Mouse (Mus musculus) liver (tissue): ENCODE data around the gene Myo9b.
A peak's percentile ranks its signal among the peaks of the same experiment; 100 is the strongest.

Experiments
- DNase-seq: peaks from one replicate; pipeline ENCODE4 v3.0.0-alpha.2; 2020; ENCODE audit warnings: mixed read lengths

The Myo9b gene

DNA sequence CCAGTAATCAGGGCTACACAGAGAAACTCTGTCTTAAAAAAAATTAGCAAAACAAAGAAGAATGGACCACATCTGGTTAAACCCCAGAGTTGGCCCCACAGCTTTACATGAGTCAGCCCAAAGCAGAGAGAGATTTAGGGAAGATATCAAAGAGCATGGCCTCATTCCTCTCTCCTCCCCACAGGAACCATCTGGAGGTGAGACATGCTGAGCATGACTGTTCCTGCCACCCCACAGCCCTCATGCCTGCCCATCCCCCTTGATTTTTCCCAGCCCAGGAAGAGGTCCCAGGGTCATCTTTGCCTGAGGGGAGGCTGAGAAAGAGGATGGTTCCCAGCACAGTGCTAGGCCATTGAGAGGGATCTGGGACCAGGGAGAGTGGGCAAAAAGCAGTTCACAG, 95.9 kb downstream of the Myo9b start:
- DNase-seq, result no peak

DNA sequence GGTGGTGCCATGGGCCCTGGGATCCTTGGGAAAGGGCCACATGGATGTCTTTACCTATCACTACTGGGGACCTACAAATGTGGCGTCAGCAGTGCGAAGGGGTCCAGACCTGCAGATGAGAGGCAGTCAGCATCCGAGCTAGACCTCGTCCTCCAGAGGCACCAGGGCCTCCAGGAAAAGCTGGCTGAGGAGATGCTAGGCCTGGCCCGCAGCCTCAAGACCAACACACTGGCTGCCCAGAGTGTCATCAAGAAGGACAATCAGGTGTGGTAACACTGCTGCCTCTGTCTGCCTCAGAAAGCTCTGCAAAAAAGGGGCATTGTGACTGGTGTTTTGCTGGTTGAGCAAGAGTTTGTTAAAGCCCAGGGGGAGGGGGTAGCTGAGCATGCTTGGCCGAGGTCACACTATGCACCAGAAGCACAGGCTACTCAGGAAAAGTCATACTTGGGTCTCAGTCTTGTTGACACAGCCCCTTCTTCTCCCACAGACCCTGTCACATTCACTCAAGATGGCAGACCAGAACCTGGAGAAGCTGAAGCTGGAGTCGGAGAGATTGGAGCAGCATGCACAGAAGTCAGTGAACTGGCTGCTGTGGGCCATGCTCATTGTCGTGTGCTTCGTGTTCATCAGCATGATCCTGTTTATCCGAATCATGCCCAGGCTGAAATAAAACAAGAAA, 96.7 kb downstream of the Myo9b start:
- no peak for DNase-seq

DNA sequence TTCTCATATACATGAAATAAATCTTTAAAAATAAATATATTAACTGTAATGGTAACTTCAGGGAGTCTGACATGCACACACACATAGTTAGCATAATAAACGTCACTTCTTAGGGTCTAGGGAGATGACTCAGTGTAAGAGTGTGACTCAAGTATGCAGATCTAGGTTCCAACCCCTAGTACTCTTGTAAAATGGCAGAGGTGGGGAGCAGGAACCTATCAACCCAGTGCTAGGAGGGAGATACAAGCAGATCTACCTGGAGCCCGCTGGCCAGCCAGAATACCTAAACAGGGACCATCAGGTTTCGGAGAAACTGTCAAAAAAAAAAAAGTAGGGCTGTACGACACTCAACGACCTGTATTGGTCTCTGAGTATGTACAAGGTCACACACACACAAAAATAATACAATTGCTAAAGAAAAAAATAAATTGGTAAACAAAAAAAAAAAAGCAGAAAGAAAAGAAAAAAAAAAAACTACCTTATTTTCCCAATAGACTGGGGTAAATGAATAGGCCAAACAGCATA, 98.3 kb downstream of the Myo9b start:
- DNase-seq, result no peak

DNA sequence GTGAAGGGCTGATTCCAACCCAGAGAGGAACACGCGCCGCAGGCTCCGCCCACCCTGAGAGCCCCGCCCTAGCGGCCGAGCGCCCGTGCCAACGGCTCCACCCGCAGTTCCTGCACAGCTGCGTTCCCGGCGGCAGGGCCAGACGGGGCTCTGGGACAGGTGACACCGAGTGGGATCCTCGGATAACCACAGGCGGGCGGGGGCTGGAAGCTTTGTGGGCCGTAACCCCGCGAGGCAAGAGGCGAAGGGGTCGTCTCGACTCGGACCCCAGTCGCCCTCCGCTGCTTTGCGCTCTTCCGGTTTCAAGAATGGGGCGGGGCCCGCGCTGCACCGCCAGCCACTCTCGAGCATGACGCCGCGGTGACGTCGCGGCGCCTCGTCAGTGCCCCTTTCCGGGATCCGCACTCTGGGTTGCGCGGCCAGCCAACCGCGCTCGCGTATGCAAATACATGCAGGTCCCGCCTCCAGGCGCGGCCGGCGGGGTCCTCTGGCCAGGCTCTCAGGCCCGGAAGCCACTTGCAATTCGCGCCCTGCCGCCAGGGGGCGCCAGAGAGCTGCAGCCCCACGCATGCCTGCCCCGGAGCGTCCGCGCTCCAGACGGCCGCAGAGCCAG, 98.8 kb downstream of the Myo9b start, which contains the start of gene Ocel1:
TSS of gene Ocel1 (plus strand) at position 63 of the 613 bp plus-strand sequence.
- DNase-seq, result peak; percentile 99

DNA sequence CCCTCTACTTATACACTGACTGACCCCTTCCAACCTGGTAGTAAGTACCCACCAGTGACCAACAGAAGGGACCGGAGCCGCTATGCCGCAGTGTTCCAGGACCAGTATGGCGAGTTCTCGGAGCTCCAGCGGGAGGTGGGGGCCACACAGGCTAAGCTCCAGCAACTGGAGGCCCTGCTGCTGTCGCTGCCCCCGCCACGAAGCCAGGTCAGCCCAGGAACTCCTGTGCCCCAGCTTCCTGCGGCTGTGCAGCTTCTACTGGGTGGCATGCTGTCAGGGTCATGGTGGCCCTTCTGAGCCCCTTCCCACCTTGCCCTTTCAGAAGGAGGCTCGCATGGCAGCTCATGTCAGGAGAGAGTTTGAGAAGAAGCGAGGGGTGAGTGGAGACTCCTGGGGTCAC, 99.9 kb downstream of the Myo9b start:
- no peak for DNase-seq

DNA sequence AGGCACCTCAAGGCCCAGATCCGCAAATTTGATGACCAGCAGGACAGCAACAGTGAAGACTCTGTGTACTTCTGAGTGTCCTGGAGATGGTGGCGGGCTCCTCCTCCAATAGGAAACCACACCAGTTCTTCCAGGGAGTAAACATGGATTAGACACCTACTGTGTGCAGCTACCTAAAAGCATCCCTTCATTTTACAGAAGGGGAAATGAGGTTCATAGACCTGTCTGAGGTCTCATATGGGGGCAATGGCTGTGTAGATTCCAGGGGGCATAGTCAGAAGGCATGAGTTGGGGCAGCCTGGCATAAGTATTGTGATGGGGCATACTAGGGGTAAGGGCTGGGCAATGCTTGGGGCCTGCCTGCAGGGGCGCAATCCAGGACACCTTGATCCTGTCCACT, 100.5 kb downstream of the Myo9b start:
- DNase-seq, result no peak

DNA sequence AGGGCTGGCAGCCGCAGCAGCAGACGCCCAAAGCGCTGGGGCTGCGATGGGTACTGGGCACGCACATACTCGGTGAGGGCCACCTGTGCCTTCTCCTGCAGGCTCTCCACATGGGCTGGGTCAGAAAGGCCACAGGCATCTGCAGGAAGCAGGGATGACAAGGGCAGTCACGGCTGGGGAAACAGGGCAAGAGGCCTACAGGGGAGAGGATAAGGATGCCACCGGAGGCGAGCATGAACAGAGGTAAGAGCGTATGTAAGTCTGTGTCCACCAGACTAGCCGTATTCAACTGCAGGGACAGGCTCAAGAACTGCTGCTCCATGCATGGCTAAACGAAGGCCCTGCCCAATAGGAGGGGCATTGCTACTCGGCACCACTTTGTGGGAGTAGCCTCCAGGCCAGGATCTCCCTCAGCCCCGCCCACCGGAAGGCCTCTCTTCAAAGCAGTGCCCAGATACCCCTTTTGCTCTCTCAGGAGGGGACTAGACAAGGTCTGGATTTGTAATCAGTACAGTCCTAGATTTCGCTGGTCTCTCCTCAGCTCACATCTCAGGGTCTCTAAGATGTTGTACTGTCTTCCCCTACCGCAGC, 102.2 kb downstream of the Myo9b start:
- DNase-seq, result peak; percentile 56

DNA sequence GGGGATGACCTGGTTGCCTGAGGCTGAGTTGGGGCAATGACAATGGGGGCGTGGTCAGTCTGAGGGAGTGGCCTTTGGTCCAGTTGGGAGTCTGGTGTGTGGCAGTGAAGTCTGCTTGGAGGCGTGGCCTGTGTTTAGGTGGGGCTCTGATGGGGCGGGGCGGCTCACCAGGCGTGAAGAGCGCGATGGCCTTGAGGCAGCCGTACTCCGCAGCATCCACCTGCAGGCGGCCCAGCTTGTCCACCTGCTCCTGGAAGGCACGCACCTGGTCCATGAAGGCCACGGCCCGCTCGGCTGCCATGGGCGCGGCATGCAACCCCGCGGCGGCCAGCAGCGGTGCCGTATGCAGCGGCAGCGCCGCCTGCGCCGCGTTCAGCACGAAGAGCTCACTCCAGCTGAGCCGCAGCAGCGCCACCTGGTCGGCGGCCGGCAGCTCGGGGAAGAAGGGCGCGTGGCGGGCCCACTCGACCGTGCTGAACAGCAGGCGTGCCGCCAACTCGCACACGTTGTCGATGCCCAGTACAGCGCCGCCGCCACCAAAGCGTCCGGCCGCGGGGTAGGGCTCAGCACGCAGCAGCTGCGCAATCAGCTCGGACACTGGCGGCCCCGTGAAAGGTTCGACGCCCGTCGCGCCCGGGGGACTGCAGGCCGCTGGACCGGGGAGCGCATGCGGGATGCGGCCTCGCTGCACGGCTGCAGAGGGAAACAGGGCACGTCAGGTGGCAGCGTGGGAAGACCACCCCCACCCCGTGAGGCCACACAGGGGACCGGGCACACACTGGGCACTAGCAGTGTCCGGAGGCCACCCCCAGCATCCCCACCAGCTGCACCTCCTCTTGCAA, 103.3 kb downstream of the Myo9b start:
- peak; percentile 85 for DNase-seq

DNA sequence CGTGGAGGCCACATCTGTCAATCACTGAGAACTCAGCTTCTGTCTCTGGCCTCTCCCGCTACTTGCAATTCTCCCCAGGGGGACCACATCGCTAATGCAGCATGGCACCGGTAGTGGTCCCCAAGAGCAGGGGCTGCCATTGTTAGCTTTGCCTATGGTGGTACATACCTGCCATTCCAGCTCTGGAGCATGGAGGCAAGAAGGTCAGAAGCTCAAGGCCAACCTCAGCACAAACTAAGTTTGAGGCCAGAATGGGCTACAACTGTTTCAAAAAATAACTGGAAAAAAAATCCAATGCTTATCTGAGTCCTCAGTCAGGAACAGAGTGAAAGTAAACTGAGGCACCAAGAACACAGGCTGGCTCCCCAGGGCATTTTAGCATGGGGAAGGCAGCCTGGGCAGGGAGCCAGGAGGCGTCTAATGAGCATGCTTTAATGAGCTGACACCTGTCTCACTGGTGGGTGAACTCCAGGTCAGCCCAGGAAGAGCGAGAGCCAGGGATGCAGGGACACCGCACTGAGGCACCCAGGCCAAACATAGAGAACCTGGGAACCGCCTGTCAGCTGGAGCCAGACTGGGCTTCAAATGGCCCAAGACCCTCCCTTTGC, 104.0 kb downstream of the Myo9b start:
- no peak for DNase-seq

DNA sequence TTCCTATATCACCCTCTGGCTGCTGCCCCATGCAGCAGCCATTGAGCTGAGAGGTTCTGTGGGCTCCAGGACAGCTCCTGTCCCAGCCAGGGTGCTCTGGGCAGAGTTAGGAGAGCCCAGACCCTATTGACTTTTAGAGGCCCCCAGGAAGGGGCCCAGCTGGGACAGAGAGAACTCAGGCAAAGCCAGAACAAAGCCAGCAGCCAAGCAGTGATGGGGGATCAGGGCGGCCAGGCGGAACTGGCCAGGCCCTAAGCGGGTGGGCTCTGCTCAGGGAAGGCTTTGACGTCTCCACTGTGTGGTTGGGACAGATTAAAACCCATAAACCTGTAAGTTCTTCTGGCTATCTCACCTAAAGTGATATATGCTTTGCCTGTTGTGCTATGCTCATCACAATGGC, 106.5 kb downstream of the Myo9b start:
- no peak for DNase-seq

DNA sequence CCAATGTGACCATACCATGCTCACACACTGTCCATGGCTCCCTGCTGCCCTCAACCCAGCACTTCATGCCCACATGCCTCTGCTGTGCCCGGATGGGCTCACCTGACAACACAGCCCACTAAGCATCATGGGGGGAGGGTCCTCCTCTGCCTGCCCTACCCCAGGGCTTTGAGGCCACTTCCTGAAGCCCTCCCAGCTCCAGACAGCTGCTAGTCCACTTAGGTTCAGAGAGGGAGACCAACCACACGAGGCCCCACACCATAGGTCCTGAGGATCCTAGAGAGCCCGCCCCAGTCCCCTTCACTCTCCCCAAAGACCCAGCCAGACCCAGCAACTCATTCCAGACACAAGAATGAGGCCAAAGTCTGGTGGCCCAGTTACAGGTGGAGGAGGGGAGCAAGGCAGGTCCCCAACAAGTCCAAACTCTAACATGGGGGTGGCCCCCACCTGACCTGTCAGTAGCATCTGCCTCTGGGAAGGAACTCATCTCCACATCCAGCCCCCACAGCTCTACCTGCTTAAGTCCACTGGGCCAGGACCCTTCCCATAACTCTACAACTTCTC, 107.1 kb downstream of the Myo9b start:
- no peak for DNase-seq

DNA sequence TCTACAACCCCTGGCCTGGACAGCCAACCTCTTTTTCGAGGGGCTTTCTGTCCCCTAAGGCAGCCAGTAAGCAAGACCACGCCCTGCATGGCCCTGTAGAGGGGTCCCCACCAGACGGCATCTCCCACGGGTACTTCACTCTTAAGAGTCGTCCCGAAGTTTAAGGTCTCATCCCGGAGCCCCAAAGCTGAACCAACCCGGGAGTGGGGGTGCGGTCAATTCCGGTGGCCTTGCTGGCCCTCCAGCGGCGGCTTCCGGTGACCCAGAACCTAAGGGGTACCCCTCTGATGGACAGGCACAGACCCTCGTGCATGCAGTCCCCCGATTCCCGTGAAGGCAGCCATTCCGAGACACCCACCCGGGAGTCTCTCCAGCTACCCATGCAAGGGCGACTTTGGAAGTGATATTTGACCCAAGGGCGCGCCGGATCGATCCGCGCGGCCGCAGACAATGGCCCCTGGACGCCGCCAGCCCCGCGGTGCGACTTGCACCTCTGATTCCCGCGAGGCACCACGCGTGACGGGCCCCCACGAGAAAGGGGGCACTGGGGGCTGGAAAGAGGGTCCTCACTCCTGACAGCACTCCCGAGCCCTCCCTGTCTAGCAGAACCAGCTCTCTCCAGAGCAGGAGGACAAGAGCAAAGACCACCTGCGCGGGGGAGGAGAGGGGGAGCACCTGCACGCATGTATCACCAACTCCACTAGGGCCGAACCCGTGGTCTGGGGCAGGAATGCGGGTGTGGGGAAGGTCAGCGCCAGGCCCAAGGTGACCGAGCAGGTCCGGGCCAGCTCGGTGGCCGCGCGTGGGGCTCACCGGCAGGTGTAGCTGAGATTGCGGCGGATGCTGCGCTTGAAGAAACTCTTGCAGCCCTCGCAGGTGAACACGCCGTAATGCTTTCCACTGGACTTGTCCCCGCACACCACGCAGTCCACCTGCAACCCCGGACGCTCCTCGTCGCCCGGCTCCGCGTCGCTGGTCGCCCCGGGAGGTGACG, 108.0 kb downstream of the Myo9b start:
- DNase-seq, result no peak

DNA sequence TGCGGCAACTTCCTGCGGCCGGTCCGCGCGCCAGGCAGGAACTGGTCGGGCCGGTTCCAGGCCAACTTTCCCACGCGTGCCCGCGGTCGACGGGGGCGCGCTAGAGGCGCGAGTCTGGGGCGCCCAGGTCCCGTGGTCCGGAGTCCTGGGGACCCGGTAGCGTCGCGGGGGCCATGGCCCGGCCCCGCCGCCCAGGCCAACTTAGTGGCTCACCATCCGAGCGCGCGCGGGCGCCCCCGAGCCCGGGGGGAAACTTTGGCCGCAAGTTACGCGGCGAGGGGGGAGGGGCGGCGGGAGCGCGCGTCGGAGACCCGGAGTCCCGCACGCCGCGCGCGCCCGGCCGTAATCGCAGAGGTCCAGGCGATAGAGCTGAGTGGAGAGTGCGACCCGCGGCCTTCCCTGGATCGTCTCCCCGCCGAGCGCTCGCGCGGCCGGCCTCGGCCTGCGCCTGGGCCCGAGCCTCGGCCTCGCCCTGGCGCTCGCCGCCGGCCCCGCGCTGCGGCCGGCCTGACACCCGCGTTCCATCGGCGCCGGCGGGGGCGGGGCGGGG, 109.0 kb downstream of the Myo9b start, which contains the start of gene Nr2f6:
TSS of gene Nr2f6 (minus strand) at position 540 of the 550 bp plus-strand sequence.
- DNase-seq, result peak; percentile 66

DNA sequence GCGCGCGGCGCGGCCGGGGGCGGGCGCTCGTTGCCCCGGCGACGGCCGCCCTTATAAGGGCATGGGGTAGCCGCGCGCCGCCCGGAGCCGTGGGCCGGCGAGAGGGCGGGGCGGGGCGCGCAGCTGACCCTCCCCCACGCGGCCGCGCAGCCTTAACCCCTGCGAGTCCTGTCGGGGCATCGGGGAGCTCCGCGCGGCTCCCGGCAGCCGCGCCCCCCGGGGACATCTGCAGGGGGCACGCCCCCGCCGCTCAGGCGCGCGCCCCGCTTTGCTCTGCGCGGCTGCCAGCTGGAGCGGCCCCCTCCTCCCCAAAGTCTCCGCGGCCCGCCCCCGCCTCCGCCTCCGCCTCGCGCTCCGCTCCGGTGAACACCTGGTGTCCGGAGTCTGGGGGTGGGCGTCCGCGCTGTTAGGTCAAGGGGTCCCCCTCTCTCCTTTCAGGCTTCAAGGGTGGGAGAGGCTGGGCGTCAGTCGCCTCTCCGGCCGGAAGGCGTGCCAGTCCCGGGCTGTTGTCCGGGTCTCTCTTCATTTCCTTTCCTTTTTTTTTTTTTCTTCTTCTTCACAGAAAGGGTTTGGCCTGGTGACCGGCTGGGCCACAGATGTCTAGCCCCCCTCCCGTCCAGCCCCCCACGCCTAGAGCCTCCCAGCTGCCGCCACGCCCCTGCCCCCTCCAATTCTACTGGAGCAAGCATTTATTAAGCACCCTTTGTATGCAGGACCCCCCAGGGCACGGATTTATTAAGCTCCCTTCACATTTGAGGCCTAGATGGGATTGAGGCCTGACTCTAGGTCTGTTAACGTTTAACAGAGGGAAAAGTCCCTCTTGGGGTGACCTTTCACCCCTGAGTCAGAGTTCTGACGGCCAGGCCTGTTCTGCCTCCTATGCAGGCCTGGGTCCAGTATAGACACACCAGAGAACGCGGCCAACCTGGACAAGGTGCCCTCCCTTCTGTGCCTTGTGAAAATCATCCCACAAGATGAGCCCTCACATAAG, 109.8 kb downstream of the Myo9b start:
- peak; percentile 82 for DNase-seq

DNA sequence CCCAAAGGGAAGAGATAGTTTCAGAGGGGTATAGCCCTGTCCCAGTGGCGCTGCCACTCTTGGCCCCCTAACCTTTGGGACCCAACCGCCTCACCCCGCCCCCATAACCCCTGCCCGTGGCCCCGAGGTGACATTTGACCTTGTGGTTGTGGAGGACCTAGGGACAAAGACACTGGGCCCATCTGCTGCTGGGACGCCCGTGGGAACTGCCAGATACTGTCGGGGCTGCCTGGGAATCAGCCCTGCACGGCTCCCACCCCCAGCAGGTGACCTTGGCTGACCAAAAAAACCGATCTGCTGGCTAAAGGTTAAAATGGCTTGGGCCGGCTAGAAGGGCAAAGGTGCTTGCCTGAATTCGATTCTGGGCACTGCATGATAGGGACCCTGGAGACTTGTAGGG, 110.9 kb downstream of the Myo9b start:
- peak; percentile 43 for DNase-seq

DNA sequence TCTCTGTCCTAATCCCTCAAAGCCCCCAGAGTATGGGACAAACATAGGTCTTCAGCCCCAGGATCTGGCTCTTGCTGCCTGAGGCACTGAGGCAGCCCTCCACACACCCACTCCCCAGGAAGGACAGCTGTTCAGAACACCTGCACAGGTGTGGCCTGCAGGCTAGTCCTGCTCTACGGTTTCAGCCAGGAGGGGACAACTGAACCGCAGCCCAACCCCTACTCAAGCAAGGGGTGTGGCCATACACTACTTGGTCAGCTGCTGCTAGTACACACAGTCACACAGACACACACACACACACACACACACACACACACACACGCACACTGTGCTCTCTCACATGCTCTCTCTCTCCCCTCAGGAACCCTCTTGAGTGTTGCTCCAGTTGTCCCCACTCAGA, 111.3 kb downstream of the Myo9b start:
- no peak for DNase-seq

DNA sequence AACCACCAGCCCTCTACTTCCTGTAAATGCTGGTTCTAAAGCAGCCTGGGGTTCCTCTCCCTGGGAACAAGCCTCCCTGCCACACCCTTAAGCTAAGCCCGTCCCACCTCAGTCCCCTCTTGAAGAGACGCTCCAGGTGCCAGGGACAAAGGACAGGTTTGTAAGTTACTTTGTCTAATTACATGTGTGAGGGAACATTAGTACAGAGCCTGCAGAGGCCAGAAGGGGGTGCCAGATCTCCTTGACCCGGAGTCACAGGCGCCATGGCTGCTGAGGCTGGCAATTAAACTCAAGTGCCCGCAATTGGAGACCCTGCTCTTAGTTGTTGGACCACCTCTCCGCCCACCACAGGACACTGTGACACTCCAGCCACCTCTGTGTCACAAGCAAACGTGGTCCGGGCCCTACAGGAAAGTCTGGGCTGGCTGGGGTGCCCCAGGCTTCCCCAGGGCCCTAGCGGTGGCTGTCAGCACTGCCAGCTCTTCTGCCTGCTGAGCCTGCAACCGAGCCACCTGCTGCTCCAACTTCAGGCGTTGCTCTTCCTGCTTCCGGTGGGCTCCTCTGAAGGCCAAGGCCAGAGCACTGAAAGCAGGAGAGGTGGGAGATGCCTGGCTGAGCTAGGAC, 112.8 kb downstream of the Myo9b start:
- no peak for DNase-seq

DNA sequence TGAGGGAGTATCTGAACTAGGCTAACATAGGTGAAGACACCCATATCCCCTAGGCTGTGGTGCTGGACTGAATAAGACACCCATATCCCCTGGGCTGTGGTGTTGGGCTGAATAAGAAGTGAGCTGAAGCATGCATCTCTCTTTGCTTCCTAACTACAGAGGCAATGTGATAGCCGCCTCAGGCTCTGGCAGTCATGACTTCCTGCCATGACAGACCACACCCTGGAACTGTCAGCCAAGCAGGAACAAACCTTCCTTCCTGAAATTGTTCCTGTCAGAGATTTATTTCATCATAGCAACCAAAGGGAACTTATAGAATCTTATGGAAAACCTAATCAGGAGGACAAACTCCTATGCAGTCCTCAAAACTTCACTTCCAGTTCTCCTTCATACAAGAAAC, 115.8 kb downstream of the Myo9b start:
- no peak for DNase-seq

DNA sequence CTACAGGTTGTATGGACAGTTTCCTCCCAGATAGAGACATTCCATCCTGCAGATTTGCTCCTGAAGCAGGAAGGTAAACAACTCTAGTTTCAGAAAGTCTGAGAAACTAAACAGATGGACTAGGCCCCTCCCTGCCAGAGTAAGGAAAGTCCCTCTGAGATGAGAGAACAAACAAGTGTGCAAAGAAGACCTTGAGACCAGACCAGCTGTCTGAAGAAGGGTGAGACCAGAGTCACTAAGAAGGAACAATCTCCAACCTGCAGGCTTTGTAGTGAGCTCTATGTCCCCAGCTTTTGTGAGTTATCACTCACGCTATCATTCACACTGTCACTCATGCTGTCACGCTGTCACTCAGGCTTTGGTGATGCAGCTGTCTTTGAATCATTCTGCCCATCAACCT, 119.2 kb downstream of the Myo9b start:
- DNase-seq, result no peak
